Mouse (Mus musculus): ENCODE results near the gene Cep19.

DNA sequence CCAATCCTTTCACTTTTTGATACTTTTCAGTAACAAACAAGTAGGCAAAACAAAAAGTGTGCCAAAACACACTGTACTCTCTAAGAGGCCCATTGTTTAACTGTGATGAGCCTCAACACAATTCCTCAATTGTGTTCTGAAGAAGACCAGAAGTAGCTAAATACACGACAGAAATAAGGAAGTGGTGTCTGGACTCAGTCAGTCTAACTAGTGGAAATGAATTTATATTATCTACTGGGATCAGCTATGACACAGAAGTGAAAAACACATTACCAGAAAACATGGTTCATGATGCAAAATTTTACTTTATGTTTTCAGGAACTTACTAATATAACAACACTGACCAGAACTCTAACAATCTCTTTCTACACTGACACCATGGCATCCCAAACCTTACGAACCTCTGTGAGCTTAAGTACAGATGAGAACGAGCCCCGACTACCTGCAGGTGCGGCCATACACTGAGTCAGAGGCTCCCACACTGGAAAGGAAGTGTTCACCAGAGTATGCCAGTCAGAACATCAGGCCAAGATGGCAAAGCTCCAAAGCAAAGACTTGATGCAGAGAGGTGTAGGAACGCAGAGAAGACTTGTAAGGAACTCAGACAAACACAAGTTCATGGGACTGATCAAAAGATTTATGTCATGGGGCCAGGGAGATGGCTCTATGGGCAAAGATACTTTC, 39.6 kb upstream of the Cep19 start:
- no peak for TF ChIP-seq CTCF (IDR thresholded peaks at IDR 0.05; ENCODE audit: low read depth)
- no peak for TF ChIP-seq EP300 (optimal IDR thresholded peaks at IDR 0.05)
